Mouse (Mus musculus): Measurements from ENCODE around the gene 1700021F07Rik. TPM values are rescaled to one million over a fixed set of nuclear protein-coding genes. Genes with fewer than 3 reads are reported as not detected.

1700021F07Rik gene
- polyA plus RNA-seq, 1 experiment from 2014 or later: not detected

GRCm38 (mm10) chr2:173535886-173536285 lies 13.5 kb downstream of the 1700021F07Rik start:
- no peak for ATAC-seq (ENCODE audit: insufficient number of reproducible peaks, low FRiP score, low TSS enrichment, low read depth)
- no peak overlapping the region for H3K4me2 ChIP-seq
- 88% methylated on average over 9 of the region's 9 CpGs for WGBS
- no peaks in the 10 kb centered on the region for H3K36me3 ChIP-seq
- peaks cover 29% of the 10 kb centered on the region for H3K4me1 ChIP-seq
- no peak overlapping the region for H3K9ac ChIP-seq
- H3K9me3 ChIP-seq: no peaks in the 10 kb centered on the region
- no peak overlapping the region for H3K27ac ChIP-seq
- H3K4me3 ChIP-seq: no peak overlapping the region
- 0 out of 2 replicates have a peak, but pooled peaks cover 5% of the 10 kb centered on the region for H3K27me3 ChIP-seq

GRCm38 (mm10) chr2:173539781-173540180 lies 17.4 kb downstream of the 1700021F07Rik start:
- Histone ChIP-seq H3K27ac (no peak overlapping the region), H3K27me3 (peaks cover 11% of the 10 kb centered on the region; the same call in 1 of the 2 replicates), H3K36me3 (no peaks in the 10 kb centered on the region), H3K9me3 (no peaks in the 10 kb centered on the region), H3K4me2 (no peak overlapping the region), H3K4me3 (no peak overlapping the region), H3K9ac (no peak overlapping the region), H3K4me1 (peaks cover 16% of the 10 kb centered on the region; the same call in 1 of the 2 replicates)
- ATAC-seq (ENCODE audit: insufficient number of reproducible peaks, low FRiP score, low TSS enrichment, low read depth): no peak
- WGBS: 50% methylated on average over 15 of the region's 15 CpGs

GRCm38 (mm10) chr2:173541748-173542147 lies 19.4 kb downstream of the 1700021F07Rik start:
- H3K27ac ChIP-seq: no peak overlapping the region
- ATAC-seq (ENCODE audit: insufficient number of reproducible peaks, low FRiP score, low TSS enrichment, low read depth): no peak
- H3K9ac ChIP-seq: no peak overlapping the region
- H3K36me3 ChIP-seq: no peaks in the 10 kb centered on the region
- WGBS: 70% methylated on average over 4 of the region's 4 CpGs
- peaks cover 11% of the 10 kb centered on the region; the same call in 1 of the 2 replicates for H3K27me3 ChIP-seq
- 0 out of 2 replicates have a peak, but pooled peaks cover 17% of the 10 kb centered on the region for H3K4me1 ChIP-seq
- H3K4me3 ChIP-seq: no peak overlapping the region
- no peak overlapping the region for H3K4me2 ChIP-seq
- H3K9me3 ChIP-seq: no peaks in the 10 kb centered on the region

GRCm38 (mm10) chr2:173542716-173543115 lies 20.3 kb downstream of the 1700021F07Rik start:
- peaks cover 11% of the 10 kb centered on the region; the same call in 1 of the 2 replicates for H3K27me3 ChIP-seq
- H3K36me3 ChIP-seq: no peaks in the 10 kb centered on the region
- no peak overlapping the region for H3K4me3 ChIP-seq
- no peak overlapping the region for H3K4me2 ChIP-seq
- no peaks in the 10 kb centered on the region for H3K9me3 ChIP-seq
- H3K4me1 ChIP-seq: 0 out of 2 replicates have a peak, but pooled peaks cover 17% of the 10 kb centered on the region
- WGBS: 80% methylated on average over 4 of the region's 4 CpGs
- no peak for ATAC-seq (ENCODE audit: insufficient number of reproducible peaks, low FRiP score, low TSS enrichment, low read depth)
- no peak overlapping the region for H3K27ac ChIP-seq
- H3K9ac ChIP-seq: no peak overlapping the region

- H3K27ac ChIP-seq: no peak overlapping the region
- 43% methylated on average over 15 of the region's 15 CpGs for WGBS
- 0 out of 2 replicates have a peak, but pooled peaks cover 5% of the 10 kb centered on the region for H3K4me1 ChIP-seq
- H3K36me3 ChIP-seq: no peaks in the 10 kb centered on the region
- no peaks in the 10 kb centered on the region for H3K9me3 ChIP-seq
- no peak; the same call in 1 of the 2 replicates for ATAC-seq (ENCODE audit: insufficient number of reproducible peaks, low FRiP score, low TSS enrichment, low read depth)
- no peak overlapping the region for H3K4me2 ChIP-seq
- peaks cover 11% of the 10 kb centered on the region; the same call in 1 of the 2 replicates for H3K27me3 ChIP-seq
- no peak overlapping the region for H3K4me3 ChIP-seq
- no peak overlapping the region for H3K9ac ChIP-seq
Observed at GRCm38 (mm10) chr2:173545992-173546703, 23.8 kb downstream of the 1700021F07Rik start.

GRCm38 (mm10) chr2:173549236-173549635 lies 26.9 kb downstream of the 1700021F07Rik start:
- 0 out of 2 replicates have a peak, but pooled peaks cover 7% of the 10 kb centered on the region for H3K4me1 ChIP-seq
- no peak overlapping the region for H3K4me3 ChIP-seq
- H3K4me2 ChIP-seq: no peak overlapping the region
- H3K36me3 ChIP-seq: no peaks in the 10 kb centered on the region
- 70% methylated on average over 10 of the region's 10 CpGs for WGBS
- H3K9me3 ChIP-seq: no peaks in the 10 kb centered on the region
- H3K9ac ChIP-seq: no peak overlapping the region
- H3K27ac ChIP-seq: no peak overlapping the region
- peaks cover 1% of the 10 kb centered on the region; the same call in 1 of the 2 replicates for H3K27me3 ChIP-seq
- no peak for ATAC-seq (ENCODE audit: insufficient number of reproducible peaks, low FRiP score, low TSS enrichment, low read depth)

- H3K27ac ChIP-seq: no peak overlapping the region
- no peaks in the 10 kb centered on the region for H3K36me3 ChIP-seq
- H3K4me3 ChIP-seq: no peak overlapping the region
- peaks cover 4% of the 10 kb centered on the region; the same call in 1 of the 2 replicates for H3K27me3 ChIP-seq
- 0 out of 2 replicates have a peak, but pooled peaks cover 7% of the 10 kb centered on the region for H3K4me1 ChIP-seq
- no peak for ATAC-seq (ENCODE audit: insufficient number of reproducible peaks, low FRiP score, low TSS enrichment, low read depth)
- H3K9ac ChIP-seq: no peak overlapping the region
- WGBS: 72% methylated on average over 6 of the region's 6 CpGs
- H3K9me3 ChIP-seq: no peaks in the 10 kb centered on the region
- no peak overlapping the region for H3K4me2 ChIP-seq
Observed at GRCm38 (mm10) chr2:173550681-173551080, 28.3 kb downstream of the 1700021F07Rik start.

- 46% methylated on average over 9 of the region's 9 CpGs for WGBS
- no peak for ATAC-seq (ENCODE audit: insufficient number of reproducible peaks, low FRiP score, low TSS enrichment, low read depth)
- Histone ChIP-seq H3K4me2 (no peak overlapping the region), H3K4me1 (0 out of 2 replicates have a peak, but pooled peaks cover 3% of the 10 kb centered on the region), H3K9me3 (no peaks in the 10 kb centered on the region), H3K4me3 (no peak overlapping the region), H3K27me3 (peaks cover 4% of the 10 kb centered on the region; the same call in 1 of the 2 replicates), H3K27ac (no peak overlapping the region), H3K36me3 (no peaks in the 10 kb centered on the region), H3K9ac (no peak overlapping the region)
Observed at GRCm38 (mm10) chr2:173553863-173554262, 31.5 kb downstream of the 1700021F07Rik start.

- H3K27ac ChIP-seq: no peak overlapping the region
- no peak overlapping the region for H3K4me3 ChIP-seq
Observed at GRCm38 (mm10) chr2:173558754-173559396, 36.5 kb downstream of the 1700021F07Rik start.

GRCm38 (mm10) chr2:173561851-173562442 lies 39.6 kb downstream of the 1700021F07Rik start:
- Histone ChIP-seq H3K9ac (no peak overlapping the region), H3K4me1 (peaks cover 18% of the 10 kb centered on the region), H3K4me3 (no peak overlapping the region), H3K9me3 (no peaks in the 10 kb centered on the region), H3K4me2 (no peak overlapping the region), H3K27me3 (0 out of 2 replicates have a peak, but pooled peaks cover 3% of the 10 kb centered on the region), H3K27ac (no peak overlapping the region), H3K36me3 (no peaks in the 10 kb centered on the region)
- no peak for ATAC-seq (ENCODE audit: insufficient number of reproducible peaks, low FRiP score, low TSS enrichment, low read depth)
- 41% methylated on average over 5 of the region's 5 CpGs for WGBS

More at GRCm38 (mm10) chr2:173558754-173559396, 36.5 kb downstream of the 1700021F07Rik start:
- Histone ChIP-seq H3K9me3 (no peaks in the 10 kb centered on the region), H3K36me3 (no peaks in the 10 kb centered on the region), H3K9ac (no peak overlapping the region), H3K4me2 (no peak overlapping the region), H3K4me1 (peaks cover 5% of the 10 kb centered on the region; the same call in 1 of the 2 replicates), H3K27me3 (0 out of 2 replicates have a peak, but pooled peaks cover 4% of the 10 kb centered on the region)
- WGBS: 54% methylated on average over 12 of the region's 12 CpGs
- no peak for ATAC-seq (ENCODE audit: insufficient number of reproducible peaks, low FRiP score, low TSS enrichment, low read depth)

GRCm38 (mm10) chr2:173563336-173563735 lies 41.0 kb downstream of the 1700021F07Rik start:
- ATAC-seq (ENCODE audit: insufficient number of reproducible peaks, low FRiP score, low TSS enrichment, low read depth): no peak
- WGBS: 60% methylated on average over 7 of the region's 7 CpGs

More at GRCm38 (mm10) chr2:173563336-173563735, 41.0 kb downstream of the 1700021F07Rik start:
- H3K9ac ChIP-seq: no peak overlapping the region
- no peak overlapping the region for H3K27ac ChIP-seq
- no peak overlapping the region for H3K4me2 ChIP-seq
- no peak overlapping the region for H3K4me3 ChIP-seq
- H3K9me3 ChIP-seq: no peaks in the 10 kb centered on the region
- H3K4me1 ChIP-seq: peaks cover 18% of the 10 kb centered on the region
- H3K27me3 ChIP-seq: 0 out of 2 replicates have a peak, but pooled peaks cover 3% of the 10 kb centered on the region
- H3K36me3 ChIP-seq: no peaks in the 10 kb centered on the region

Measured in limb, embryonic 15.5 days (tissue).